Mouse (Mus musculus) G1E (cell line): ENCODE data around the gene Ptpru.

Source experiments
- CTCF ChIP-seq: IDR thresholded peaks from 2 replicates; pipeline ENCODE4 v1.5.1; 2012; ENCODE audit warnings: low read depth, low read length, inconsistent platforms, mixed read lengths
- TAL1 ChIP-seq: conservative IDR thresholded peaks from 2 replicates; pipeline ENCODE4 v1.6.1; 2012; ENCODE audit warnings: low read depth, low read length, inconsistent platforms, mixed read lengths

DNA sequence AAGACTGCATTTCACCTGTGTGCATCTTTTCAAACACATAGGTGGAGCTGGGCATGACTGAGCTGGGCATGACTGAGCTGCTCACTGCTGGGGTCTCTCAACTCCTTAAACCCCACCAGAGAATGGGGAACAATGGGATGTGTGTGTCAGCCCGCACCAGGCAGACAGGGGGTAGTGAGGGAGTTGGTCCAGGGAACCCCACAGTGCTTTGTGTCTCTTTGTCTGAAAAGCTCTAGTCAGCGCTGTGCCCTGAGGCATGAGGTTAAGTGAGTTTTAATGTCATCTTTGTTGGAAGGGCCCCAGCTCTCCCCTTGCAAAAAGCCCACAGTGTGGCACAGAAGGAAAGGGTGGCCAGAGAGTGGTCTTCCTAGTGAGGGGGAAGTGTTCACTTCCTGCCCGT is 13.1 kb downstream of the Ptpru start:
- TF ChIP-seq TAL1 (no peak), CTCF (no peak)
